Mouse (Mus musculus) right cerebral cortex, postnatal 36 days (tissue): ENCODE results near the gene Gosr2.
"Not testable (repeated sequence)": the region's sequence is repeated elsewhere in the genome, so short reads cannot be mapped to it uniquely, and the experiment has no call there.

Experiments
- DNase-seq, 2 experiments: peaks; one replicate each; pipeline ENCODE4 v3.0.0; 2022; ENCODE audit warnings: low spot score in 2 of 2, mixed read lengths in 1 of 2

Gene Gosr2

GRCm38 (mm10) chr11:103688980-103689378 is 8.7 kb downstream of the Gosr2 start:
- no peak for DNase-seq

GRCm38 (mm10) chr11:103688271-103688979 is 9.3 kb downstream of the Gosr2 start:
- no peak for DNase-seq

- no peak for DNase-seq
These were observed 11.0 kb downstream of the Gosr2 start for GRCm38 (mm10) chr11:103686706-103687105.

GRCm38 (mm10) chr11:103685261-103685736 is 12.4 kb downstream of the Gosr2 start:
- DNase-seq, result peak in 1 of 2 experiments; percentile 48

- DNase-seq, result no peak
These were observed 13.9 kb downstream of the Gosr2 start for GRCm38 (mm10) chr11:103683667-103684334.

GRCm38 (mm10) chr11:103677042-103677441 is 20.7 kb downstream of the Gosr2 start:
- DNase-seq, result not testable (repeated sequence)

GRCm38 (mm10) chr11:103675556-103675955 is 22.1 kb downstream of the Gosr2 start:
- DNase-seq, result peak; percentile 75 to 79

GRCm38 (mm10) chr11:103666907-103667426 is 30.7 kb downstream of the Gosr2 start:
- DNase-seq, result no peak

GRCm38 (mm10) chr11:103666181-103666906 is 31.4 kb downstream of the Gosr2 start:
- DNase-seq, result peak; percentile 87 to 95

GRCm38 (mm10) chr11:103665695-103666094 is 32.0 kb downstream of the Gosr2 start:
- no peak for DNase-seq

GRCm38 (mm10) chr11:103663119-103663518 is 34.6 kb downstream of the Gosr2 start:
- DNase-seq, result no peak

- peak; percentile 83 to 86 for DNase-seq
These were observed 35.2 kb downstream of the Gosr2 start for GRCm38 (mm10) chr11:103662546-103662945.

GRCm38 (mm10) chr11:103661863-103662262 is 35.8 kb downstream of the Gosr2 start:
- DNase-seq, result peak; percentile 62 to 70

- DNase-seq, result no peak
These were observed 39.5 kb downstream of the Gosr2 start for GRCm38 (mm10) chr11:103658189-103658588.

GRCm38 (mm10) chr11:103656520-103656919 is 41.2 kb downstream of the Gosr2 start:
- DNase-seq, result no peak

GRCm38 (mm10) chr11:103653359-103653965 is 44.2 kb downstream of the Gosr2 start:
- DNase-seq, result peak; percentile 57 to 72

GRCm38 (mm10) chr11:103651426-103651825 is 46.3 kb downstream of the Gosr2 start:
- peak in 1 of 2 experiments; percentile 62 for DNase-seq

GRCm38 (mm10) chr11:103649983-103650493 is 47.7 kb downstream of the Gosr2 start:
- peak in 1 of 2 experiments; percentile 41 for DNase-seq

- peak; percentile 90 to 91 for DNase-seq
These were observed 48.3 kb downstream of the Gosr2 start, which contains the start of gene Rprml for GRCm38 (mm10) chr11:103649301-103649982. Gene Rprml, plus strand, starts transcription at chr11:103649570.

- DNase-seq, result peak in 1 of 2 experiments; percentile 65
These were observed 49.0 kb downstream of the Gosr2 start for GRCm38 (mm10) chr11:103648656-103649055.
